Mouse (Mus musculus) adrenal gland, postnatal 4 days (tissue): ENCODE results near the gene Zfp706. TPM values are rescaled to one million over a fixed set of nuclear protein-coding genes. Genes with fewer than 3 reads are reported as not detected.

Source experiments
- DNase-seq, 2 experiments: peaks; one replicate each; pipeline ENCODE4 v3.0.0; 2021 to 2022; ENCODE audit warnings: low spot score in 2 of 2, mixed read lengths in 2 of 2
- long read RNA-seq, 2 experiments: library from polyadenylated mRNA; stranded (forward); transcript quantifications; one replicate each; pipeline ENCODE4 v2.0.0; 2021
- total RNA-seq, 2 experiments: library from RNA; stranded (reverse); gene quantifications; 2 replicates each; pipeline ENCODE4 v1.2.3; 2021

The Zfp706 gene
- 100 to 1,000 TPM; 207 to 215 TPM for total RNA-seq
- long read RNA-seq, experiment 1, full-length matches to known transcripts = 212 of 224 reads
- long read RNA-seq, experiment 1, partial matches to known transcripts = 2 of 224 reads
- long read RNA-seq, experiment 1, other reads (novel, unspliced or antisense) = 10 of 224 reads
- long read RNA-seq, experiment 2, full-length matches to known transcripts = 366 of 389 reads
- long read RNA-seq, experiment 2, partial matches to known transcripts = 10 of 389 reads
- long read RNA-seq, experiment 2, other reads (novel, unspliced or antisense) = 13 of 389 reads

GRCm38 (mm10) chr15:37007233-37007958 is at the start of gene Zfp706:
Gene Zfp706, minus strand, starts transcription at chr15:37007773.
- DNase-seq = peak; percentile 93 to 98

DNA sequence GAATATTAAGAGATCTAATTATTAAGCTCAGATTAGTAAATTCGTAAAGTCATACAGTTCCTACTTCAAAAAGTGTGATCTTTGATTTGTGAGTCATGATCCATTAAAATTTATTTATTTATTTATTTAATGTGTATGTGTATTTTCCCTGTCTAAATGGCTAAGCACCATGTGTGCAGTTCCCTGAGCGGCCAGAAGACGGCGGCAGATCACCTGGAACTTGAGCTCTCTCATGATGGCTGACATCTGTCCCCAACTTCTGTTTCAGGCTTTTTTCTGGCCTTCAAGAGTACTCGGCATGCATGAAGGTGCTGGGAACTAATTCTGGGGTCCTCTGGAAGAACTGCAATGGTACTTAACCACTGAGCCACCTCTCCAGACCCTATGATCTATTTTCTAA is 47.0 kb upstream of the Zfp706 start:
- no peak for DNase-seq

DNA sequence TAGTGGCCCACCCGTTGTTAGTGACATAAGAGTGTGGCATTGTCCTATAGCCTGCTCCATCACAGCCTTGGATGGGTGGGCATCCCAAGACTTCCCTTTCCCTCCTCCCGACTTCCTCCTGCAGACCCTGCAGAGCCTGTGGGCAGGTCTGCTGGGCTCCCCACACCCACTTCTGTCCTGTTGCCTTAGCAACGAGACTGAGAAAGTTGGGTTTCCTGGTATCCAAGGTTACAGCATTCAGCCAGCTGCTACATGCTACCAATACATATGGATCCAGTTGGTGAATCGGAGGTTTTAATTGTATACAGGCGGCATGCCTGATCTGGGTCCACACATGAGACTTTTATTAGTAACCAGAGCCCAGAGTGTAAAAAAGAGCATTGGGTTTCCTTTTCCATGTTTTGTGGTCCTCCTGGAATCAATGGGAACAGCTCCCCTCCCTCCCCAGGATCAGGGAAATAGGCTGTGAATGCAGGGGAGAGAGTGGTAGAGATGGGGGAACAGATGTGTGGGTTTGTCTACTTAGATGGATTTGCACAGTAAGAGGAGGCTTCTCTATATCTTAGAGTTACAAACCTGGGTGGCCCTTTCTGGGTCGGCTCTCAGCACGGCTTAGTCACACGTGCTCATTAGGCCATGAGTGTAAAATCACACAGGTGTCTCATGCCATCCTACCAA is 45.7 kb upstream of the Zfp706 start:
- DNase-seq = no peak

- no peak for DNase-seq
Observed at GRCm38 (mm10) chr15:37047403-37047802, 39.8 kb upstream of the Zfp706 start.

DNA sequence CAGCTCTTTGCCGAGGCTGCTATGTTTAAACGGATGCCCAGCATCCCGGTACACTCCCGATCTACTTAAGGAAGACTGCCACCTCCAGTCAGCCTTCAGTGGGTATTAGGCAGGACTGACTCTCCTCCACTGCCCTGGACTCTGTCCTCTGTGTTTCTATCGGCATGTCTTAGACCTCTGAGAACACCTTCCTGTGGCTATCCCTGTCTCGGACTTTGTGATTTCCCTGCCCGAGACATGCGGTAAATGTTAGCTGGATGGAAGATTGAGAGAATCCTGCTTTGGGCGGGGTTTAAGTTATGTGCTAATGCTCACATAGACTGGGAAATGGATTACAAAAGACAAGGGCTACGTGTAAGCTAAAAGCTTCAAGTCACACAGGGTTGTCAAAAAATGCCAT is 39.0 kb upstream of the Zfp706 start:
- DNase-seq = no peak

- DNase-seq = no peak
Observed at GRCm38 (mm10) chr15:37046131-37046530, 38.6 kb upstream of the Zfp706 start.

DNA sequence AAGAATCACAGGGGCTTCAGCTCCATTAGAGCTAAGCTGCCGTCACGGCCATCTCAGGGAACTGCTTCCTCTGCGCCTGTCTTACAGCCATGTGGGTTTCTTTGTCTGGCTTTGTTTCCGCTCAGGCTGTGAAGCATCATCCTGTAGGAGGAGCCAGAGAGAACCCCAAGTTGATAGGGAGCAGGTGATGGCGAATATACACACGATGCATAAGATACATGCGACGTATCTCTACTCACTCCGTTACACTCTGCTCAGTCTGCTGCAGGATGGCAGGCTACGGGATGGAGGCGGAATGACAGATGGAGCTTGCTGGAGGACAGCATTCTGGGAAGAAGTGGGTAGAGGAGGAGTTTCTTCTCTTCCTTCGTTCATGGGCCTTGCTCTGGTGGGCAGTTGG is 37.9 kb upstream of the Zfp706 start:
- DNase-seq = no peak

DNA sequence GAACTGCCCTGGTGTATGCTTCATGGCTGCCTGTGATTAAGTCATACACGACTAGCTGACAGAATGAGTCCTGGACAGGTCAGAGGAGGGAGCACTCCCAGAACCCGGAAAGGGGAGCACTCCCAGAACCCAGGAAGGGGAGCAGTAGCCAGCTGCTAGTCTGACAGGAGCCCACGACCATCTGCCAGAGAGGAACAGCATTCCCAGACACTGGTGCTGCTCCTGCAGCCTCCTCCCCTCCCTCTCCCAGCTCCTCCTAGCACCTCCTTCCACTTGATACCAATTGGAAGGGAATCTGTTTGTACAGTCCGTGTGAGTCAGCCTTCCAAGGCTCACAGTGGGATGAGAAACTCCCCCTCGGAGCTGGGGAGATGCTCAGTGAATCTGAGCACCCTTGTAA is 35.0 kb upstream of the Zfp706 start:
- DNase-seq = no peak

- no peak for DNase-seq
Observed at GRCm38 (mm10) chr15:37041214-37041613, 33.6 kb upstream of the Zfp706 start.

DNA sequence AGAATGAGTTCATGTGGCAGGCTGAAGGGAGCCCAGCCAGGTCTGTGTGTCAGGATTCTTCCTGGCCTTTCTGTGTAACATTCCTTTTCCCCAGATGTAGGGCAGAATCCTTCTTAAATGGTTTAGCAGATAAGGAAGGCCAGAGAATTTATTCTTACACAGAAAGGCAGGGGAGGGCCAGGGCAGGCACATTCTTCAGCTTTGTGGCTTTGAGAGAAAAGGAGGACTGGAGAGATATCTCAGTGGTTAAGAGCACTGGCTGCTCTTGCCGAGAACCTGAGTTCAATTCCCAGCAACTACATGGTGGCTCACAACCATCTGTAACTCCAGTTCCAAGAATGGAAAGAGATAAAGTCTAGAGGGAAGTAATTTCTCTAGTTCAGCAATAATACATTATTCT is 31.1 kb upstream of the Zfp706 start:
- DNase-seq = no peak

- DNase-seq = no peak
Observed at GRCm38 (mm10) chr15:37037704-37038103, 30.1 kb upstream of the Zfp706 start.

DNA sequence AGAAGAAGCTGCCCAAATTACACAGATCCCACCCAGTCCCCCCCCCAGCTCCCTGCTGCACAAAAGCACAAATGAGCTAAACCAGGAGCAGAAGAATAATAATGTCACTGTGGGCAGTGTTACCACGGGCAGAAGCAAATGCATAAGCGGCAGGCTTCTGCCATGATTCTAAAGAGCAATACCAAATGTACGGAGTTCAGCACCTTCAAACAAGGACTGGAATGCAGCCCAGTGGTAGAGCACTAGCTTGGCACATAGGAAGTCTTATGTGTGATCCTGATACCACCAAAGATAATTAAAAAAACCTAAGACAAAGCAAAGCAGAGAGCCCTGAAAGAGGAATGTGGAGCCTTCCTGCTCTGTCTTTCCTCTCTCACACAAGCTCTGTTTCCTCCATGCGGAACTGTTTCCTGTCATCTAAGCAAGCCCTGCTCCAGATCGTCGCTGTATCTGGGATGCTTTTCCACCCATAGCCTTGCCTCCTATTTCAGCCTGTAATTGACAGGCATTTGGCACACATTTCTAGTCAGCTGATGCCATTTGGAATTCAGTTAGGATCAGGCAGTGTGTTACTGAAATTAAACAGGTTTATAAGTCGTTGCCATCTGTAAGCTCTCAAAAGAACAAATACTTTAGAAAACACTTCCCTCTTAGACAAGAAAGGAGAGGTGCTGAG is 29.0 kb upstream of the Zfp706 start:
- no peak for DNase-seq

DNA sequence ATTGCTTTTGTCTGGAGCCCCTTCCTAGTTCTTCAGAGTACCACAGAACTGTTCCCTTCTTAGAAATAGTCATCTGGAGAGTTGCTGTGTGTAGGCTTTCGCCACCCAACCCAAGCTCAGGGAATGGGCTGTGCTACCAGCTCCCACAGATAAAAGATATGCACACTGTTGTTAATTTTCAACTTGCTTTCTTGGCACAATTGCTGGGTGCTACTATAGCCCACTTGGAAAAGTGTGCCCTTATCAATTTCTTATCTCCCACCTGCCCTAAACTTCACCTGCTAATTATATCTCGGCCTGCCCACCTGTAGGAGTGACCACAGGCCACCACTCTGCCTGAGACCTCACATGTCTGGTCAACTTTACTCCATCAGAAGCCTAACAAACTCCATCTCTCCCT is 26.6 kb upstream of the Zfp706 start:
- no peak for DNase-seq

GRCm38 (mm10) chr15:37033431-37033830 is 25.9 kb upstream of the Zfp706 start:
- DNase-seq = no peak

DNA sequence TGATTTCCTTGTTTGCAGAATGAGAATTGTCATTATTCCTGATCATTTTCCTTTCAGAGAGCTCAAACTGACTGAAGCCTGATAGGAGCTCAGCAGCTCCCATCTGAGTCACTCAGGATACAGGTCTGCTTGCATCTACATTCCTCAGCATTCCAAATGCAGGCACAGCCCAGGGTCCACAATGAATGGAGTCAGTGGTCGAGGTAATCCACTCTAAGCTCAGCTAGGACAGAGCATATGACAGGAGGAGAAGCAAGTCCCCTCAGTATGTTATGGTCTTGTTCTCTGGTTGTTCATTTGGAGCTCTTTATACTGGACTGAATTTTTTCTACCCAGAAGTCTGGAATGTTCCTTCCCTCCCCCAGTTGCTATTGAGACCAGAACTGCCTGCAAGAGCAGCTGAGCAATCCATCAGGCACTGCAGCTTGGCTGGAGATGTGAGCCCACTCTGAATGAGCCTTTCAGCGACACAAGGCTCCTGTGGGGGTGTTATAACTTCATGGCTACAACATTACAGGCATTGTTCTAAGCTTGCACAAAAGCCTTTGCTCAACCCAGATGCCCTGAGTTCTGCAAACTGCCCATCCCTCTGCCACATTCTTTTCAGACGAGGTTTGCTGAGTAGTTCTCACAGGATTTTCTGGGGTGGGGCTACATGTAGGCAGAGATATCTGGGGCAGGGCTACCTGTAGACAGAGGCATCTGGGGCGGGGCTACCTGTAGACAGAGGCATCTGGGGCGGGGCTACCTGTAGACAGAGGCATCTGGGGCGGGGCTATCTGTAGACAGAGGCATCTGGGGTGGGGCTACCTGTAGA is 24.0 kb upstream of the Zfp706 start:
- no peak for DNase-seq

- DNase-seq = no peak
Observed at GRCm38 (mm10) chr15:37030929-37031328, 23.4 kb upstream of the Zfp706 start.

GRCm38 (mm10) chr15:37027956-37028355 is 20.4 kb upstream of the Zfp706 start:
- no peak for DNase-seq

DNA sequence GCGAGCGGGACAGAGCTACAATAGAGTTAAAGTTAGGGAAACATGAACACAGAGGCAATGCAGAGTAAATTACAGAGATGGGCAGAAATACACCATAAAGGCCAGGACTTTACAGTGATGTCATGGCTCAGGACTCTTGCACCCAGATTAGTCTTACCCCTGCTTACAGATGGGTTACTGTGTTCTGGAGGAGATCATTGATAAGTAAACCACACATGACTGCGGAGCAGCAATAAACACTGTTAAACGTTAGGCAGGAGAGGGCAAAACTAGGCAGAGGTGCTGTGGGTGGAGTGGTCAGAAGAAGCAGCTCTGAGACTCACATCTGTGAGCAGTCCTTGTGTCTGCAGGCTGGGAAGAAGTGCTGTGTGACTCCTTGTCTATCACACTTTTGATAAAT is 18.9 kb upstream of the Zfp706 start:
- no peak for DNase-seq

GRCm38 (mm10) chr15:37020581-37021245 is 13.1 kb upstream of the Zfp706 start:
- no peak for DNase-seq

GRCm38 (mm10) chr15:37019434-37019833 is 11.9 kb upstream of the Zfp706 start:
- DNase-seq = no peak
